Mouse (Mus musculus): Measurements from ENCODE around the gene Gas2l1. TPM values are rescaled to one million over a fixed set of nuclear protein-coding genes. Genes with fewer than 3 reads are reported as not detected.

Gene Gas2l1
- total RNA-seq, 2 experiments from 2014 or later = 0.87 to 1.3 TPM

DNA sequence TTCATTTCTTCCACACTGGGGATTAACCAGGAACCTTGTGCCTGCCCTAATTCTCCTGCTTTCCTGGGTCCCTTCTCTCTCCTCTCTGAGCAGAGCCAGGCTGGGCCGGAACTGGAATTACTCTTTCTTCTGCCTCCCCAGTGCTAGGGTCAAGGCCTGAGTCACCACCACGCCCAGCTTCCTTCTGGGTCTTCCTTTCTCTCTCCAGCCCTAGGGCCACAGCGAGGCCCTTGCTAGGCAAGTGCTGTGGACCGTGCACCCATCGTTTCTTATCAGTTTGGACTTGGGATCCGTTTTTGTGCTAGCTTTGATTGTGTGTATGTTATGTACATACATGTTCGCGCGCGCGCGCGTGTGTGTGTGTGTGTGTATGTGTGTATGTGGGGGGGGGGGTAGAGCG, 11.0 kb downstream of the Gas2l1 start:
- no peak for ATAC-seq (replicated peaks; ENCODE audit: low FRiP score, low TSS enrichment, poor library complexity, severe bottlenecking)

DNA sequence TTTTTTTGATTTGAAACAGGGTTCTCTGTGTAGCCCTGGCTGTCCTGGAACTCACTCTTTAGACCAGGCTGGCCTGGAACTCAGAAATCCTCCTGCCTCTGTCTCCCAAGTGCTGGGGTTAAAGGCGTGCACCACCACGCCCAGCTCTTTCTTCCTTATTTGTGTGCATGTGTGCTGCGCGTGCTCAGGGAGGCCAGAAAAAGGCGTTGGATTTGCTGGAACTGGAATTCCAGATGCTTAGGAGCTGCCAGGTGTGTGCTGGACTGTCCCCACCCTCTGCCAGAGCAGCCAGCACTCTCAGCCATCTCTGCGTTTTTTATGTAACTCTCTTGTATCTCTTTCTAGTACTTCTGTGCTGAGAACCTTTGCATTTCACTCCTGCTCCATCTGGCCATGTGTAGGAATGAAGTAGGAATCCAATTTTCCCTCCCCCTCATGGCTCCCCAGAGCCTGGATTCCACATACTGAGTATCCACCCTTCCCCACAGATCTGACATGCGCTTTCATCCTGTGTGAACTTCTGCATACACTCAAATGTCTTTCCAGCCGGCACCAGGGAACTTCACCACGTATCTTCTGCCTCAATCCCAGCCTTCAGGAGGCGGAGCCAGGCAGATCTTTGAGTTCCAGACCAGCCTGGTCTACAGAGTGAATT, 12.8 kb downstream of the Gas2l1 start:
- no peak for ATAC-seq (replicated peaks; ENCODE audit: low FRiP score, low TSS enrichment, poor library complexity, severe bottlenecking)

DNA sequence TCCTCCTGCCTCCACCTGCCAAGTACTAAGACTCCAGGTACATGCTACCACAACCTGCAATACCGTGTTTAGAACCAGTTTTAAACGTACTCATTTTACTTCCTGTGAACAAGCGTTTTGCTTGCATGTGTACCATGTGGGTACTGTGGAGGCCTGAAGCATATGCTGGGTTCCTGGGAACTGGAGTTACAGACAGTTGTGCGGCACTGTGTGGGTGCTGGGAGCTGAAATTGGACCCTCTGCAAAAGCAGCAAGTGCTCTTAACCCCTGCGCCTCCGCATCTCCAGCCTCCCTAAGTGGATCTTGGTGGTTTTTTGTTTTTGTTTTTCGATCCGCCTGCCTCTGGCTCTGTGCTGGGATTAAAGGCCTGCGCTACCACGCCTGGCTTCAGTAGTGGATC, 13.5 kb downstream of the Gas2l1 start:
- no peak for ATAC-seq (replicated peaks; ENCODE audit: low FRiP score, low TSS enrichment, poor library complexity, severe bottlenecking)

DNA sequence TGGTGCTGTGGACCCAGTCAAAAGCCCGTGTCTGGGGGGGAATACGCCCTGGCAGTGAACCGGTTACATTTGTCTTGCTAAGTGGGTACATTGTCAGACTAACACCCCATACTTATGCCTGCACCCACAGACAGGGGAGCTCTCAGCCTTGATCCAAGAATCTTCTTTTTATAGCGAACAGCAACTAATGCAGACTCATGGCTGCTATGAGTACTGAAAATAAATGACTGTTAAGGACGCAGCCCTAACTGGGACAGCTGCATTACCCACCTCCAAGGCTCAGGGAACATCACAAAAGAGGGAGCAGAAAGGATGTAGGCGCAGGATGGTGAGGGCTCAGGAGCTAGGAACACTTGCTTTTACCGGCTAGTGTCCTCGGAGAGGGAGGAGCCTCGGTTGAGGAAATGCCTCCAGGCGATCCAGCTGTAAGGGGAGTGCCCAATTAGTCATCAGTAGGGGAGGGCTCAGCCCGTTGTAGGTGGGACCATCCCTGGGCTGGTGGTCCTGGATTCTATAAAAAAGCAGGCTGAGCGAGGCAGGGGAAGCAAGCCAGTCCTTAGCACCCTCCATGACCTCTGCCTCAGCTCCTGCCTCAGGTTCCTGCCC, 18.7 kb downstream of the Gas2l1 start:
- no peak for ATAC-seq (replicated peaks; ENCODE audit: low FRiP score, low TSS enrichment, poor library complexity, severe bottlenecking)

DNA sequence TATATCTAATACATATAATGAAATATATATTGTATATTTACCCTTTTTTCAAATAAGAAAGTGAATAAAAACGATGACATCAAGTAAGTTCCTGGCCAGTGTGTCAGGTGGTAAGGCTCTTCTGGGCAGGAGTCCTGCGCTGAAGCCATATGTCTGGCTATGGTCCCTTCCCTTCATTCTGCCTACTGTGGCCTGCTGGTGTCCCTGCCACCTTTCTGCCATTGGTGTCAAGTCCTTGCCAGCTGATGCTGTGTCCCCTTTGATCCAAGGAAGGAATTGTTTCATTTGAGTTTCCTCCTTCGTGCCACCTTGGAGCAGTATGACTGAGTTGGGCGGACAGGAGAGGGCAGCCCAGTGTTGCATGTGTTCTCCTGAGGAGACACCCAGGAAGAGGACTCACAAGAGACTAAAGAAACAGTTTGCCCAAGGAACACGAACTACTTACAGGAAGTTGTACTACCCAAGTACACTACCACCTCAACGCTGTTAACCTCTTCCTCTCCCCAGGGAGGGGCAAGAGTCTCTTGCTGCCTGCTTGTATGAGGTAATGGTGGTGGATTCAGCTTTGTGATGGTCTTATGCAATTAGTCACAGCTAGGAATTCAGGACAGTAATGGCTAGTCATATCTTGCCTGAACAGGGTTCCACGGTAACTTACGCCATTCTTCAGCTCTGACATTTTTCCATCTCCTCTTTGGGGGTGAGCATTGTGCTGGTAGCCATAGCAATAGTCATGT, 22.3 kb downstream of the Gas2l1 start:
- no peak for ATAC-seq (replicated peaks; ENCODE audit: low FRiP score, low TSS enrichment, poor library complexity, severe bottlenecking)

DNA sequence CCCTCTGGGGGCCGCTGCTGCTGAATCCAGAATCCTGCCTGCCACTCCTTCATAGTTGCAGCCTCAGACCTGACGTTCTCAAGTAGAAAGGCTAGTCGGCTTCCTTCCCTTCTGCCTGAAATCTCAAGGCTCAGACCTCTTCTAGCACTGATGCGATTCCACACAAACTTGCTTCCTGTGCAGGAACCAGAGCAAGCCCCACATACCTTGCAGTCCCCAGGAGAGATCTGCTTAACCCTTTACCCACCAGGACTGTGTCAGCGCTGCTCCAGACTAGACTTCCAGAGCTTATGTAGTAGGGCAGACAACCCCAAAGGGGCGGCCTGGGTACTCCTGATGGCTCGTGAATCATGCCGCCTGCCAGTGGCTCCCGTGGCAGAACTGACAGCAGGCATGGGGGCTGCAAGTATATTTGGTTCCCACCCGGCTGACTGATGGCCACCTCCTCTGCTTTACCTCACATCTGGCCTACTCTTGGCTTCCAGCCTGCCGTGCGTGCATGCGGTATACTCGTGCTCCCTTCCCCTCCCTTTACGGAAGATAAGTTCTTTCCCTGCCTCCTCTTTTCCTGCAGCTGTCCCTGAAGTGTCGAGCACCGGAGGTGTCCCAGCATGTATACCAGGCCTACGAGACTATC, 23.9 kb downstream of the Gas2l1 start:
- ATAC-seq (replicated peaks; ENCODE audit: low FRiP score, low TSS enrichment, poor library complexity, severe bottlenecking) = no peak

DNA sequence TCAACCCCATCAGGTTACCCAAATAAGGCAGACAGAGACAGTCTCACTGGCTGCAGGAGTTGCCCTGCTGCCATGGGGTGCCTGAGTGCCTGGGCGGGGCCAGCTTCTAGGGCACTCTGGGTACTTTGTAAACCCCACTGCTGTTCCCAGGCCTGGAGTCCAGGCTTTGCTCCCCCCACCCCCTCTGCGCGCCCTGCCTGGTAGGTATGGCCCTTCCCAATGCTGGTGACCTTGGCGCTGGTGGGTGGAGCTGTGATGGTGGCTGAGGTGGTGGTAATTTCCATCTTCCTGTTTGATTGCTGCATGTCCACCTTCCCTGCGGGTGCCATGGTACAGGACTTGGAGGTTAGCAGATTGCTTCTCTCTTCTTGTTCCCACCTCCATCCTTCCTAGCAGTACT, 24.5 kb downstream of the Gas2l1 start:
- ATAC-seq (replicated peaks; ENCODE audit: low FRiP score, low TSS enrichment, poor library complexity, severe bottlenecking) = no peak

DNA sequence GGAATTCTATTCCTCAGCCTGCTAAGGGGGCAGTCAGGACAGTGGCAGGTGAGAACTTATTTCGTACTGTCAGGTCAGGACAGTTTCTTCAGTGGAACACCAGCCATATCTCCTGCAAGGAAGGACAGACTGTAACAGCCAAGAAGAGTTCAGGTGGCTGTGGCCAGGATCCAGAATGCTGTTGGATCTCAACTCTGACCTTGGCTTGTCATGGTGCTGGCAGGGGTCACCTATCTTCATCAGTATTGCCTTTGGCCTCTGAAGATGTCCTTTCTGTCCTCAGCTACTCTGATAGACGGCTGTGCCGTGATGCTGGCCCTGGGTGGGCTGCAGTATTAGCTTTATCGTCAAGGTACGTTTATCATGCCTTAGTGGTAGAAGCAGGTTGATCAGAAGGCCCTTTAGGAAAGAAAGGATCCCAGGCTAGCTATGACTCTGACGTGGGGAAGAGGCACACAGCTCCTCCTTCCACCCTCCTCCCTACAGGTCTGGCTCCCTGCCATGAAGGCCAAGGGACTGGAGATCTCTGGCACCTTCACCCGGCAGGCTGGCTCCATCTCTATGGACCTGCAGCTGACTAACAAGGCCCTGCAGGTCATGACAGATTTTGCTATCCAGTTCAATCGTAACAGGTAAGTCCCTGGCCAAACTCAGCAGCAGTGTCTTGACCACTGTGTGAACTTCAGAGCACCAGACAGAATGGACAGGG, 27.8 kb downstream of the Gas2l1 start:
- ATAC-seq (replicated peaks; ENCODE audit: low FRiP score, low TSS enrichment, poor library complexity, severe bottlenecking) = no peak

DNA sequence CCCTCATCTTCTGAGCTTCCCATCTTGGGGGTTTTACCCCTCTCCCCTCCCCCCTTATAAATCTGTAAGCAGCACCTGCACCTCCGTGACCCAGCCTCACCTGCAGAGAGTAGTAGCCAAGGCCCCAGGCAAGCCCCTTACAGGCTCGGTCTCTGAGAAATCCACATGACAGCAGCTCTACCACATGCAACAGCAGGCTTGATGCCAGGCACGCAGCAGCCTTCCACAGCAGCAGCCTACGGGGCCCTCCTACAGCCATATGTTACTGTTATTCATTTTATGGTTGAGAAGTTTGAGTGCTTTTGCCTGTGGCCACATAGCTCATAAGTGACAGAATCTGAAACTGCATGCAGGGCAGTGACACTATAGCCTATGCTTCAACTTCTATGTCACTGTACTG, 29.7 kb downstream of the Gas2l1 start:
- ATAC-seq (replicated peaks; ENCODE audit: low FRiP score, low TSS enrichment, poor library complexity, severe bottlenecking) = no peak

DNA sequence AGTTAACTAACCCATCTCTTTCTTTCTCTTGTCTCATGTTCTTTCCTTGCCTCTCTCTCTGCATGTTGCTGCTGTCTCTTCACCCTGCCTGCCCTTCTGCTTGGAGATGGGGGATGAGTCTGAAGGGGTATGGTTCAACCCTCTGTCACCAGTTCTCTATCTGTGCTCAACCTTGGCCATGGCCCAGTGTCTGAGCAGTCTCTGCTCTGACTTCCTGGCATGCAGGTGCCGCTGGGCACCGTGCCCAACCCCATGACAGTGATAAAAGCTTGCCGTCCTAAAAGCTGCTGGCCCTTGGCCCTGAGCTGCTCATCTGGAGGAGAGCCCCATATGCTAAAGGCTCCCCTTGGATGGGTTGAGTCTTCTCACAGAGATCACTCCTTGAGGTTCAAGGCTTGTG, 32.0 kb downstream of the Gas2l1 start:
- peak; percentile 75 for ATAC-seq (replicated peaks; ENCODE audit: low FRiP score, low TSS enrichment, poor library complexity, severe bottlenecking)

DNA sequence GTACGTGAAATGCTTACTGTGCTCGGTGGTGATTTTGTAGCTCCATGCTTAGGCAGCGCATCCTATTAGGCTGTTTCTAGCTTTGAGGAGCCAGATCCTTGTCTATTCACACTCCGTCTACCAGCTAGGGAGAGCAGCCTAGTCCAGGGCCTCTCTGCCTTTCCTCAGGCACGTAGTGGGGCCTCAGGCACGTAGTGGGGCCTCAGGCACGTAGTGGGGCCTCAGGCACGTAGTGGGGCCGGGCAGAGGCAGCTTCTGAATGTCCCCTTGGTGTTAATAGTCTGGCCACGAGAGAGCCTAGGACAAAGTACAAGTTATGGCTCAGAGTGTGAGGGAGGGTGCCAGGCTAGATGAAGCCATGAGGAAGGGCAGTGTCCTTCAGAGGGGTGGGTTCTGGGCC, 32.4 kb downstream of the Gas2l1 start:
- peak; percentile 33 for ATAC-seq (replicated peaks; ENCODE audit: low FRiP score, low TSS enrichment, poor library complexity, severe bottlenecking)

DNA sequence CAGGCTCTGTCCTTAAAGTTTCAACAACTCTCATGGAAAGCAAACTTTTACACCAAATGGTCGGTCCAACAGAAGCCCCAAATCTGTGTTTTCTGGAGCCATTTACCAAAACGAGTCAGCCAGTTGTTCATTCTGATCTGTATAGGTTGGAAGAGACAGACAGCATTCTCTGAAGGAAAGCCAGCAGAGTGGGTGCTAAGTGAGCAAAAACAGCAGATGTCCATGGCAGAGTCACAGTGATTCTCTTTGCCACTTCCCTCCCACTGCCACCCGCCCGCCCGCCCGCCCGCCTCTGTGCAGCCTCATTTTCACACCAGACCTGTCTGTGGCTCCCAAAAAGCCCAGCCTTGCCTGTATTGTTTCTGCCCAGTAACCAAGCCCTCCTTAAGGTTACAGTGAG, 36.9 kb downstream of the Gas2l1 start:
- no peak for ATAC-seq (replicated peaks; ENCODE audit: low FRiP score, low TSS enrichment, poor library complexity, severe bottlenecking)

DNA sequence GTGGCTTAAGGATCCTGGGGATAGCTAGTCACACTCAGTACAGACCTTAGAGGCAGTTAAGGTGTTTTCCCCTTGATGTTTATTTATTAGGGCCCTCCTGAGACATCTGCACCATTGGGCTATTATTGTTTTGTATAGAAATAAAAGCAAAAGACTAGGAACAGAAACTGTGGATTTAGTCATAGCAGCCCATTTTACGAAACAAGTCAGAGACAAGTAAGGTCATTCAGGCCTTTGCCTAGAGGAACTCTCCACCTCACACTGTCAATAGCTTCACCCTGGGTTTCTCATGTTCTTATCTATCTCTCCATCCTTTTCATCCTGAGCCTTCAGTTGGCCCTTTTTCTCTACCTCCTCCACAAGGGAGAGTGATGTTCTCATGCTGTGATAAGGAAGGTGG, 40.0 kb downstream of the Gas2l1 start:
- ATAC-seq (replicated peaks; ENCODE audit: low FRiP score, low TSS enrichment, poor library complexity, severe bottlenecking) = no peak

DNA sequence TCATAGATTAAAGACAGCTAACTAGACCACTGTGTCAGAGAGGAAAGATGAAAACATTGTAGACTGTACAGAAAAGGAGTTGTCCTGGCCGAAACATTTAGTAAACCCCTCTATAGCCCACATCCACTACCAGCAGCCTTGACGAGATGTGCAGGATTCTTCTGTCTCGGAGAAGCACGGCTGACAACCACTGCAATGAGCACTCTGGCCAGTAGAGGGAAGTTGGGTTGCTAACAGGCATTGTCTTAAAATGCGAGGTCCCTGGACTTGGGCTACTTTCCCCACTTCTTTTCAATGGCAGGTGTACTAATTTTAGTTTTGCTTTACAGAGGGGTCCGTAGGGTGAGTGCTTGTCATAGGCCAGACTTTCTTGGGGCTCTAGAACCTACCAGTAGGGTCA, 47.6 kb downstream of the Gas2l1 start:
- peak; percentile 57; the same call in 1 of the 2 replicates for ATAC-seq (replicated peaks; ENCODE audit: low FRiP score, low TSS enrichment, poor library complexity, severe bottlenecking)

DNA sequence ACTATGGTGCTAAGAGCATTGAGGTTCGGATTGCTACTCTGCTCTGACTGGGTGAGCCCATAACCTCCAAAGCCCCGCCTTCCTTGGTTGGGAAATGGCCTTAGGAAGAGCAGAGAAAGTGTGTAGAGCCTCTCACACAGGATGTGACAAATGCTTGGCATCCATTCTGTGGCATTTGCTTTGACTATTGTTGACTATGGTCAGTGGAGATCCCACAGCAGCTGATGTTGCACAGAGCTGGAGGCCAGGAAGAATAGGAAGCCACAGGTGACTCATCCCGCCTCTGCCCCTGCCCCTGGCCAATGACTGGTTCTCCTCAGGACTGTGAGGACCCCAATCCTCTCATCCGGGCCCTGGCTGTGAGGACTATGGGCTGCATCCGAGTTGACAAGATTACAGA, 48.8 kb downstream of the Gas2l1 start:
- no peak for ATAC-seq (replicated peaks; ENCODE audit: low FRiP score, low TSS enrichment, poor library complexity, severe bottlenecking)

DNA sequence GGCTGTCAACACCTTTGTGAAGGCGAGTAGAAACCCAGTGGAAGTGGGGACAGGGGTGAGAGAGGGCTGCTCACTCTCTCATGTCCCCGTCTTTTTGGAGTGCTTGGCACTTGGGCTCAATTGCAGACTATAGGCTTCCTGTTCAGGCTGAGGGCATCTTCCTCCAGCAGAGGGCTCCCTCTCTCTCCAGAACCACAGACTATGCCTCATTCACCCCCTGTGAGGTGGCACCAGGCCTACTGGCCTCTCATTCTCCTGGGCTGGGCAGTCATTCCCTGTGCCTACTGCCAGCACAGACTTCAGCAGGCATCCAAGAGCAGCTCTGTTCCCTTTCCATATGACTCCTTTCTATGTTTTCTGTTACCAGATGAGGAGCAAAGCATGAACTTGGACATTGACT, 49.4 kb downstream of the Gas2l1 start:
- ATAC-seq (replicated peaks; ENCODE audit: low FRiP score, low TSS enrichment, poor library complexity, severe bottlenecking) = peak; percentile 72

DNA sequence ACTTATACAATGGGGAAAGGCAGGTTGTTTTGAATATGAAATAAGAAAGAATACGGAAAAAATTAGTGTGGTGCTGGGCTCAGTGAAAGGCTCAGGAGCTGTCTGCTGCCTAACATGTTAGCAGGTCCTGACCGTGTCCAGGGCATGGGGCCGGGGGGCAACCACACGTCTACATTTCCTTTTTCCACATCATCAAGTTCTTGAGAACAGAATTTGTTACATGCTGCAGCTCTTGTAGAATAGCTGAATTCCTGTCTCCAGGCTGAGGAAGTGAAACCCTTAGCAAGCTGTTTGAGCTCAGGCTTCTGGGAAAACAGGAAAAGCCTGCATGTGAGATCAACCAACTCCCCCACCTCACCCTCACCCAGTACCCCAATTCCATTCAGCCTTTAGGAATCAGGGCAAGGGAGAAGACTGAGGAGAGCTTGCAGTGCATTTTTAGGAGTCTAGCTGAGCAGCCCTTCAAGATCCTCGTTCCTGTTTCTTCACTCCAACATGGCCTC, 52.9 kb downstream of the Gas2l1 start:
- ATAC-seq (replicated peaks; ENCODE audit: low FRiP score, low TSS enrichment, poor library complexity, severe bottlenecking) = no peak

DNA sequence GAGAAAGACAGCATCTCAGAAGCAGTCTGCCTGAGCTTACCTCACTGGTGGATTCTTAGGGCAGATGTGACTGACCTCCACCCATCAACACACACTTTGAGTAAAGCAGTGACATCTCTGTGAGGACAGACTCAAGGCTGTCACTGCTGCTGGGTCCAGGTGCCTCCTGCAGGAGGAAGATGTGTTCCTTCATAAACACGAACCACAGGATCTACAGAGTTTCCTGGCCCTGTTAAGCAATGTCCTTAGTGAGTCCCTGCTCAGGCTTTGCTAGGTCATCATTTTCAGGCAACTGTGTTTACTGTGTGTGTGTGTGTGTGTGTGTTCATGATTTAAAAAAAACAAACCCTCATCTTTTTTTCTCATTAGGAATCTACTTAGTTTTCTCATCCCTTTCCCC, 53.6 kb downstream of the Gas2l1 start:
- ATAC-seq (replicated peaks; ENCODE audit: low FRiP score, low TSS enrichment, poor library complexity, severe bottlenecking) = no peak

DNA sequence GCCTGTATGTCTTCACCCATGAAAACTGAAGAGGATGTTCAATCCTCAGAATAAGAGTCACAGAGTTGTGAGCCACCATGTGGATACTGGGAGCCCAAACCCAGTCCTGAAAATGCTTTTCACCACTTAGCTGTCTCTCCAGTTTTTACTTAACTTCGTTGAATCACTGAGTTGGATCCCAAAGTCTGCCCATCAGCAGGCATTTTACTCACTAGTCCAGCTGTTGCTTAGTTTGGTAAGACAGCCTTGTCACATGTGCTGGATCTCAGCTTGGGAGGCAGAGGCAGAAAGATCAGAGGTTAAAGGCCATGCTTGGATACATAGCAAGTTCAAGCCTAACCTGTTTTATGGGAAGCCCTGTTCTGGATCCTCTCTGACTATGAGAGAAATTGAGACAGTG, 54.9 kb downstream of the Gas2l1 start:
- ATAC-seq (replicated peaks; ENCODE audit: low FRiP score, low TSS enrichment, poor library complexity, severe bottlenecking) = no peak

Data from megakaryocyte-erythroid progenitor cell, adult 5-6 weeks (primary cell).